Mouse (Mus musculus): ENCODE data around the gene Gramd4.
"Not testable (repeated sequence)": the region's sequence is repeated elsewhere in the genome, so short reads cannot be mapped to it uniquely, and the experiment has no call there.

Gramd4 gene

DNA sequence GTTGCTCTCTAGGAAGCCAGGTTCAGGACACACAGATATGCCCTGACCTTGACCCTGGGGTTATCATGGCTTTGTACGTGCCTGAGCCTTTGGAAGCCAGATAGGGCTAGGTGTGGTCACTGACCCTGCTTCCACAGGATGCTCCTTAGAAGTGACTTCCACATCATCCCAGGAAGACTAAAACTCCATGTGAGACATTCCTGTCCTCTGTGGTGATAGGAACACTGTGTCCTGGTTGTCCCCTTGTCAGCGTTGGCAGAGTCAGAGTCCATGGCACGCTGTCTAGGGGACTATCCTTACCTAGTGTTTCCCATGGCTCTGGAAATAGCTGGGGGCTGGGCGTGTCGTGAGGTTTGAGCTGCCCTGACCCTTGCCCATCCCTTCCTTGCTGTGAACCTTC, 58.9 kb downstream of the Gramd4 start:
- DNase-seq (ENCODE audit: low spot score), result no peak

DNA sequence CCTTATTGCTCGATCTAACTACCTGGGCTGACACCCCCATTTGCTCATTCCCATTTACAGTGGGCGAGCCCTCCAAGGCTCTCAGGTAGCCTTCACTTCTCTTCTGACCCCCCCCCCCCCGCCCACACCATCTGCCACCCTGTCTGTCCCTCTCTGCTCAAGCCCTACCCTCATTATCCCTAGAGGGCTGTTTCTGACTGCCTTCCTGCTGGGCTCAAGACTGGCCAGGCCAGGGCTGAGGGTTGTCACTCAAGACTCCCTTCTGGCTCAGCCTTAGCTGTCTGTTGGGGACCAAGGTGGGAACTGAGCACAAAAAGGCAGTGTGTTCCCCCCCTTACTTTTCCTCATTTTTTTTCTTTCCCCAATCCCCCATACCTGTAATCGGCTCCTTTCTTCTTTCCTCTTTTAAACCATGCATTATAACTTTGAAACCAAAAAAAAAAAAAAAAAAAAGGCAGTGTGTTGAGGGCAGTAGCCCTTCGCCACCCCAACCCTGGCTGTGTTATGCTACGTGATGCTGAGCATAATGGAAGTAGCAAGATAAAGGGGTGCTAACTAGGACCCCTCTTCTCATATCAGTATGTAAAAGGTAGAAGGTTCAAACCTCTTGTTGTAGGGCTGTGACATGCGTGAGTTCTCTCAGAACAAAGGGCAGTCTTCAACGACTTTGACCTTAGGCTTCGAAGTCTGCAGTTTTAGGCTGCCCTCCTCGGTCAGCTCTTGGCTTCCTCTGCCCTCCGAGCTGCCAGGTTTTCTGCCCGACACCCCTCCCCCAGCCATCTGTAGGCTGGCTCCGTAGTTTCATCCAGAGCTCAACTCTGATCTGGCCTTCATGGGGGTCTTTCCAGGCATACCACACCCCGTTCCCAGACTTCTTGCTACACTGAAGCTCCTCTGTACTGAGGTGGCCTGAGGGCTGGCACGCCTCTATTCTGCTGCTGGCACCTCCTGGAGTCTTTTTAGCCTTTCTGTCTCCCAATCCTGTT, 59.9 kb downstream of the Gramd4 start:
- no peak for DNase-seq (ENCODE audit: low spot score)

DNA sequence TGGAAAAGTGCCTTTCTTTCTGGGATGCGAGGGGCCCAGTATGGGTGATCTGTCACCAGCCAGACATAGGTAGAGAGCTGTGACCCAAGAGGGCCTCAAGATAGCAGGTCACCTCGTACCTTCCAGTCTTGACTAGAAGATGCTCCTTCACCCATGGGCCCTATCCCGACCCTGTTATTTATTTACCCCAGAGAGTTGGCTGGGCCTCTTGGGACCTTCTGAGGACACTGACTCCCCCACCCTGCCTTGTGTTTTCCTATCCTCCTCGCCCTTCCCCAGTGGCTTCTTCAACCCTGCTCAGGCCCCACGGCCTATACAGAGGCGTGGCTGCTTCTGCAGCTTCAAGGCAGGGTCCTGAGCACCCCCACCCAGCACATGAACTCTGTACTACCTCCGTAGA, 61.7 kb downstream of the Gramd4 start:
- DNase-seq (ENCODE audit: low spot score), result no peak

DNA sequence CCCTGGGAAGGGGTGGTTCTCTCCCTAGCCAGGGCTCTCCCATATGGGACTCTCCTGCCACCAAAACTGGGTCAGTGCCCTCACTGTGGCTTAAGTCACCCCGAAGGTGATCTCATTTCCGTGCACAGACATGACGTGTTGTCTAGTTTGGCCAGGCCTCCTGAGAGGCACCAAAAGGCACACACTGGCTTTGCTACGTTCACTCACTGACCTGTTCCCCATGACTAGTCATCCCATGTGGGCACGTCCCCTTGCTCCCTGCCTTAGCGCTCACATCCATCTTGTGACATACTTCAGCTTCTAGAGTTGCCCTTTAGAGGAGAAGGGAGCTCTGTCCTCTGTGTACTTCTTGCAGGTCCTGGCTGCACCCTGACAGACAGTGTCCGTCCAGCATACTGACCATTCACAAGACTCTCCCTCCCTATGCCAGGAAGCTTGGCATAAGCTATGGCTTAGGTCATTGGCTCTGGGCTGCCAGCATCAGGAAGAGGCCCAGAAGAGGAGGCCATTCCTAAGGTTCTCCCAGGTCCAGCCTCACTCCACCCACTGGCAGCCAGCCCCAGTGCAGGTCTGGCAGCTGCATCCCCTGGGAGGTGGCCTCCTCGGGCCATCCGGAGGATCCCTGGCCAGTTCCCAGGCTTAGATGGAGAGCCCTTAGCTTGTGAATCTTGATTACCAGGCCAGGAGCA, 64.9 kb downstream of the Gramd4 start:
- DNase-seq (ENCODE audit: low spot score), result no peak

DNA sequence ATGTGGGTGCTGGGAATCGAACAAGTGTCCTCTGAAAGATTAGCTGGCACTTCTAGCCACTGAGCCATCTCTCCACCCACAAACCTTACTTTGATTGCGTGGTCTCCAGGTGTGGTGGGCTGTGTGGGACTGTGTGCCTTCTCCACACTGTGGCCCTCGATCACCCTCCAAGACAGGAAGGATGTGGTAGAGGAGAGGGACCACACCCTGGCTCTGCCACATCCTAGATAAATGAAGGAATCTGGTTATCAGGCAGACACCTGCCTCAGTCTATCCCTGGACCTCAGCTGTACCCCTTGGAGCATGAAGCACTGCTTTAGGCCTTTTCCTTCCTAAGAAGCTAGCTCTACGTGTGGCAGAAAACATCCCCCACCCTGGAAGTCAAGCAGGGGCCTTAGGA, 65.9 kb downstream of the Gramd4 start:
- DNase-seq (ENCODE audit: low spot score), result no peak

DNA sequence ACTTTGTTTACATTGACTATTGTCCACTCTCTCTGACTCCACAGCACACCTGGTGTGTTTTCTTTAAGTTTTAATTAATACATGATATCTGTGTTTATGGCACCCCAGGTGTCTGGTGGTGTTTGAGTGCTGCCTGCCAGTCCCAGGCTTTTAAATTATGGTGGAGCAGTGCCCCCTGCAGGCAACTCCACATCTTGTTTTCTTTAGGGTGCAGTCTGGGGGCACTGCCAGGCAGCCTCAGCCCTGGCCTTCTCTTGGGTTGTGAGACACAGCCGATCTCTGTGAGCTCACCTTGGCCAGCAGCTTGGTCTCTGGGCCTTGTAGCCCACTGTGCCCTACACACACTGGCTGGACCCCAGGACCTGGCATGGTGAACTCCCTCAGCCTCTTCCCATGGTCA, 66.9 kb downstream of the Gramd4 start:
- DNase-seq (ENCODE audit: low spot score), result no peak

DNA sequence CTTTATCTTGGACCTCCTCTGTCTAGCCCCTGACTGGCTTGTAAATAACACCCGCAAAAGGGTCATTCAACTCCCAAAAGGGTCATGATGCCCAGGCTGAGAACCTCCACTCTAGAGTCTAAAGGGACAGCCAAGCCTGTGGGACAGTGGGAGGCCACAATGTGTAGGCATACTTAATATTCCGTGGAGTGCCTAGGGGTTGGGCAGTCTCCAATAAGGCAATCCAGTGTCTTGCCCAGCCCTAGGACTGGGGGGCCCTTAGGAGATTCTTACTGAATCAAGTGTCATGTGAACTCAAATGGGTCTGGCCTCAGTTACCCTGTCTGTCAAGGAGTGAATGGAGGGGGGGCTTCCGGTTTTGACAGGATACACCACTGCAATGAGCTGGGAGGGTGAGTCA, 71.5 kb downstream of the Gramd4 start:
- no peak for DNase-seq (ENCODE audit: low spot score)

DNA sequence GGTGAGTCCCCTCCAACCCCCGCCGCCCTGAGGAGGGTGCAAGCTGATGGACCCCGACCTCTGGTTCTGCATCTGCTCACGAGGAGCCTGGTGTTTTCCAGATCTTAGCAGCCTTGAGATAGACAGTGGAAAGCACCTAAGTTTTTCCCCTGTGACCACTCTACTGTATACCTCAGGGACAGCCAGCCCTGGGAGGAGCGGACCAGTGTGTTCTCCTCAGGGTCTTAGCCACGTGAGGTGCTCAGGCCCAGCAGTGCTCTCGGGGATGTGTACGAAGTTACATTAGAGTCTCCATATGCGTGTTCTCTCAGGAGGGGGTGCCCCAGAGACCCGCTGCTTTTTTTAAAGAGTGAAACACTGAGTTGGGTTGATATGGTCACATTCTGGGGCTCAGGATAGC, 73.2 kb downstream of the Gramd4 start:
- DNase-seq (ENCODE audit: low spot score), result no peak

DNA sequence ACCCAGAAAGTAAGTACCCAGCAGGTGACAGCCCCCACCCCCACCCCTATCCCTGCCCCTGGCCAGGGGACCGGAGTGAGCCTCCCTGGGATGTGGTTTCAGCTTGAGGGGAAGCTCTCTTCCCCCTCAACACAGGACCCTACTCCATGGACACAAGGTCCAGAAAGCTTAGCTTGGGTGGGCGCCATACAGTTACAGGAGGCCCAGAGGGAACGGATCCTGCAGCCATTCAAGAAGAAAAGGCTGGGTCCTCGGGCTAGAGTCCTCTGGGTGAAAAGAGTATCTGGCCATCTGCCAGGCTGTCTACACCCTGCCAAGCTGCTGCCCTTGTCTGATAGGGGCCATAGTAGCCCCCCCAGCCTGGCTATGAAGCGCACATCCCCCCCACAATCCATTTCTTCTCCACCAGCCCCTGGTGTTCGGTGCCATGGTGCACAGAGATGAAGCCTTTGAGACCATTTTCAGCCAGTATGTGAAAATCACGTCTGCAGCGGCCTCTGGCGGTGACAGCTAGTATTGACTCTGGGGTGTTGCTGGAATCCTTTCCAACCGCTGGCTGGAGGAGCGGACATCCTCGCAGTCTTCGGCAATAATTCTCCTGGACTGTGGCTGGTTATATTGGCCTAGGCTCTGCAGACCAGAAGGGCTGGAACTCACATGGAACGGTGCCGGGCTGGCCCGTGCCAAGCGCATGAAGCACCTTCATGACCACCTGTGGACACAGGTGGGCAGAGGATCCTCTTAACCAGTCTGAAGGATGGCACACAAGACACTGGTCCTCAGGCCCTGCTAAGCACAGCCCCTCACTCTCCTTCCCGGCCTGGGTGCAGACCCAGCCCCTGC, 77.7 kb downstream of the Gramd4 start:
- peak; percentile 60 for DNase-seq (ENCODE audit: low spot score)

DNA sequence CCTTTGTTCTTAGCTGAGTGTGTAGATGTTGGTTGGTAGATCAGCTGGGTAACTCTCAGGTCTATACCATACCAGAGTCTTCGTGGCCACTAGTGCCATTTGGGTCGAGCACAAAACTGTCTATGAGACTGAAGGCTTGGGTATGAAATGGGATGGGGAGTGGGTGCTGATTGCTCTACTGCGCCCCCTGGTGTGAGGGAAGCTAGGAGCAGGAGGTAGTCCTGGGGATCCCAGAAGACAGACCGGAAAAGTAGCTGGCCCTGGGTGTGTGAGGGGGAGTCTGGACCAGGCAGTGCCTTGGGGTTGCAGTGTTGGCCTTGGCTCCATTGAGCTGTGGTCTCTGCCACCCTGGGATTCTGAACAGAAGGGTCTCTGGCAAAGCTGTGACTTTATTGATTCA, 80.1 kb downstream of the Gramd4 start:
- DNase-seq (ENCODE audit: low spot score), result no peak

DNA sequence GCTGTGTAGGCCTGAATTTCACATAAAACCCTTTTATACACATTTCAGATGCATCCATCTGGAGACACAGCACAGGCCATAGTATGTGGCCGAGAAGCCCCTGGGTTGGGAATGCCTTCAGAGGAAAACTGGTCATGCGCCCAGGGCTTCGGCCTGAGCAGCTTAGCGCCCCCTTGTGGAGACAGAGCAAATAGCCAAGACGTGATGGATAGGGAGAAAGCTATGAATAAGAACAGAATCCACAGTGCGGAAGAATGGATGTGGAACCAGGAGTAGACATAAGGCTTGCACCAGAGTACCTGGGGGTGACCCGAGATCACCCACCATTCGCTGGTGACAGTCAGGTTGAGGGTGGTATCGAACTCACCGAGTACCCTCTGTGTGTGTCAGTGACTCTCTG, 82.8 kb downstream of the Gramd4 start:
- DNase-seq (ENCODE audit: low spot score), result peak; percentile 14

DNA sequence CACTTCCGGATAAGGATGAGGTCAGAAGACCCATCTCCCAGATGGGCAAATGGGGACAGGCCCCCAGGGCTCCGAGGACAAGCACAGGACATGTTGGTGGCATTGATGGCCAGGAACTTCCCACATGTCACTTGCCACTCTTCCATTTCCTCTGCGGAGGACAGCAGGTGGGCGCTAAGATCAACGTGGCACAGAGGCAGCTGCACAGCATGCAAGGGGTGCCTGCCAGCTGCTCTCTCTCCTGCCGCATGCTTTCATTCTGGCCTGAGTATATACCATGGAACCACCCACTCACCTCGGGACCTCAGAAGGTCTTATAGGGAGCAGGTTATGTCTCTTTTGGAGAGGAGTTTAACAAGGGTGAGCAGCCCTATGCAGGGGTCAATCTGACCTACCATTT, 87.1 kb downstream of the Gramd4 start:
- no peak for DNase-seq (ENCODE audit: low spot score)

DNA sequence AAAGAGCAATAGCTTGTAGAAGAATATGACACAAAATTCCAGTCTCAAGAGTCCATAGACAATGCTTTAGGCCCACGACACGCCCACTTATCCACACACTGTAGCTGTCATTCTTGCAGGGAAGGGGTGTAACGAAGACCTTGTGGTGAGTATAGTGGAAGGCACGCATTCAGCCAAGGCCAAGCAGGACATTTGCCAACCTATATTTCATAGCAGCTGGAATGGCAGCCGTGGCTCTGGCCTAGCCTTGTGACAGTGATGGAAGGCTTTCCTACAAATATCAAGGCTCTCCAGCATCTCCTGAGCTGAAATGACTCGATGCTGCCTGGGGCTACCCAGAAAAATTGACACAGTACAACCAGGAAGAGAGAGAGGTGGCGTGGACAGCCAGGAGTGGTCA, 87.6 kb downstream of the Gramd4 start:
- no peak for DNase-seq (ENCODE audit: low spot score)

DNA sequence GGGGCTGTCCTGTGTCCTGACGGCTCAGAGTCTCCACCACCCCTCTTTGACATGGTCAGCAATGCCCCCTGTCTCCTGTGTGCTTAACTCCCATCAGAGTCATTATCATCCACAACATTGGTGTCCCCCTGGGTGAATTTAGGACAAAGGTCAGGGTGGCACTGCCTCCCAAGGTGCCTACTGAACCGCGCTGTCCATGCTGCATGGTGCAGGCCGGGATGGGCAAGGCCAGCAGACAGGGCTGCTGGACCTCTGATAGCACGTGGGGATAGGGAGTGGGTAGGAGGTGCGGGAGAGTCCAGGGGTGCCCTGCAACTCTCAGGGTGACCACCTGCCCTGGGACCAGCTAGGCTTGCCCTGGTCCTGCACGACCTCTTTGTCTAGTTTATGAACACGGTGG, 89.4 kb downstream of the Gramd4 start:
- no peak for DNase-seq (ENCODE audit: low spot score)

DNA sequence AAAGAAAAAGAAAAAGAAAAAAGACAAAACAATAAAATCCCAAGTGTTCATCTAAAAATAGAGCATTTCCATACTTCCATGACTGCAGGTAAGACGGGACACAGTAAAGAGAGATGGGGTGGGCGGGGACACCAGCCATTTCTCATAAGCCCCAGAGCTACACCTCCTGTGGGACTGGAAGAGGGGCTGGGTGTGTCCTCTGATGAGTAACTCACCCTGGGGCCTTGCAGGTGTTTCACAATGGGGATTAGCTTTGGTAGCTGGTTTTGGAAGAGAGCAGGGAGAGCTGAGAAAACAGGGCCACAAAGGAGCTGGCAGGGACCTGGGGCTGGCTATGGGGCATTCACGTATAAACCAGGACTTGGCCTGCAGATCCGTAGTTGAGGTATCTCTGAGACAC, 93.1 kb downstream of the Gramd4 start:
- DNase-seq (ENCODE audit: low spot score), result no peak

DNA sequence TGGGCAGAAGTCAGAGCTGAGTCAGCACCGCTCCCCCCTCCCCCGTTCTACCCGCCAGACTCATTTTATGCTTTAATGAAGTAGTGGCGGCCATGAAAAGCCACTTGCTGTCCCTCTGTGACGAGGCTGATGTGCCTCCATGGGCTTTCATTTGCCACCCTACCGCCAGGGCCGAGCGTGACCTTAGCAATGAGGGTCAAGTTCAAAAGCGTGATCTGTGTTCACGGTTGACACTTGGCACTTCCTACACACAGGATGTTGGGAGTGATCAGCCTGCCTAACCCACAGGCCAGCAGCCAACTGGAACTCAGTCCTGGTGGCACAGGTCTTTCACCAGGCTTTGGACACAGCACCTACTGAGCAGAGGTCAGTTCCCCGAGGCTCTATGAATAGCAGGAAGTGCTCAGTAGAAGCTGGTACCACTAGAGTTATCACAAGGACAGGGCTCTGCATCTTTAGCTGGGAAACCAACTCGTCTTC, 96.0 kb downstream of the Gramd4 start:
- no peak for DNase-seq (ENCODE audit: low spot score)

DNA sequence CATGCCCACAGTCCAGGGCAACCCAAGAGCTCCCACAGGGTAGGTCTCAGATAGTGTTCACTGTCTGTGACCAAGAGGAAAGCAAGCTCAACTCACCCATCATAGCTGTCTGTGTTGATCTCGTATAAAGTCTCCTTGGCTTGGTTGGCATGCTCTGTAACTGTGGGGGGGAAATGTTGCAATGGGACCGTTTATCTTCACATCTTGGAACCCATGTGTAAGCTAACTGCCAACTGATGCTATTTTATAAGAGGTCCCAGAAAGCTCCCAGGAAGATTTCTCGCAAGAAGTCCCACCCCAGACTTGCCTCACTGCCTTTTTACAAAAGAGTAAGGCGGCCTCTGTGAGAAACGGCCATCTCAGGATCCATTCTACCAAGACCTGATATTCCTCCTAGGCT, 99.0 kb downstream of the Gramd4 start:
- no peak for DNase-seq (ENCODE audit: low spot score)

DNA sequence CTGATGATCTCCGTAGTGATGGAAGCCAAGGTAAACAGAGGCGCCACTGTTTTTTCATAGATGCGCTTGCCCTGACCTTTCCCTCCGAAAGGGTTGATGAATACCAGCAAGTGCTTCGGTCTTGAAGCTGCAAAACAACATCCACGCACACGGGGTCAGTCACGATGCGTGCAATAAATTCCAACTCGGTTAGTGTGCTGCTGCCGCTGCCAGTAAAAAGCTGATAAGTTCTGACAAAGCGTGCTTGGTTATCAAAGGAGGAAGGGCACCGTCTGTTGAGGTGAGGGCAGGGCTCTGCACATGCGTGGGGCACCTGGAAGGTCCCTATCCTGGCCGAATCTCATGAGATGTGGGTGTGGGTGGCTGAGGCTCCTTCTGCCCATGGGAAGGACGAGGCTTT, 101.6 kb downstream of the Gramd4 start:
- no peak for DNase-seq (ENCODE audit: low spot score)

DNA sequence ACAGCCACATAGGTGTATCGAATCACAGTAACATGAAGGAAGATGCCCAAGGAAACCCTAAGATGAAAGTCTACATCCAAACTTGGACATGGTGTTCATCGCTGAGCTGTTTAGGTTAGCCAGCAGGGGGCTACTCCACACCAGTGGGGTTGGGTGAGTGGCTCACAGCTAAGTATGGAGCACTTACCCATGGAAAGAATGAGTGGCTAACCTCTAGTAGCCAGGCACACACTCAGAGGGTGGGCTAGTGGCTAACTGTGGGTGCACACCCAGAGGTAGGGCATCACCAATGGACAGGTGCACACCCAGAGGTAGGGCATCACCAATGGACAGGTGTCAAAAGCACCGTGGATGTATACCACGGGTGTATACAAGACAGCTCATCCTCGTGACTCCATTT, 102.2 kb downstream of the Gramd4 start:
- DNase-seq (ENCODE audit: low spot score), result no peak

DNA sequence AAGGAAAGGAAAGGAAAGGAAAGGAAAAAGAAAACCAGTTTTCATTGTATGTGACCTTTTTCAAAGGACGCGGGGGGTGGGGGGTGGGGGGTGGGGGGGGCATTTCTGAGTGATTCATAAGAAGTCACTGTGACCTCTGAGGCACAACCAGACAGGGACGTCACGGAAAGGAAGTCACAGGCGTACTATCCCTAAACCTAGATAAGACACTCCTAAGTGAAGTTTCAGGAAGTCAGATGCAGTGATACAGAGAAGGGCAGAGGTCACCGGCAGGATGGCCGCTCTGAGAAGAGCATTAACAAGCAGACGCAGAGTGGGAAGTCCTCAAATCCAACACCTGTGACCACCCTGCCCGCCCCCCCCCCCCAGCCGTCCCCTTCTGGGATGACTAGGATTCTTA, 103.4 kb downstream of the Gramd4 start:
- peak; percentile 38 for DNase-seq (ENCODE audit: low spot score)

DNA sequence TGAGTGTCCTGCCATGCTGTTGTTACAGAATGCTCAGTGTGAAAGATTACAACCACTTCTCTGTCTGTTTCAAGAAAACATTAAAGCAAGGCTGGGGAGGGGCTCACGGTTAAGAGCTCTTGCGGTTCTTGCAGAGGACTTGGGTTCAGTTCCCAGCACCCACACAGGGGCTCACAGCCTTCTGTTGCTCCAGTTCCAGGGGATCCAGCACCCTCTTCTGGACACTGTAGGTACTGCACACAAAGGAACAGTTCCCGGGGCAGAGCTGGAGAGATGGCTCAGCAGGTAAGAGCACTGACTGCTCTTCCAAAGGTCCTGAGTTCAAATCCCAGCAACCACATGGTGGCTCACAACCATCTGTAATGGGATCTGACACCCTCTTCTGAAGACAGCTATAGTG, 104.3 kb downstream of the Gramd4 start:
- not testable (repeated sequence) for DNase-seq (ENCODE audit: low spot score)

DNA sequence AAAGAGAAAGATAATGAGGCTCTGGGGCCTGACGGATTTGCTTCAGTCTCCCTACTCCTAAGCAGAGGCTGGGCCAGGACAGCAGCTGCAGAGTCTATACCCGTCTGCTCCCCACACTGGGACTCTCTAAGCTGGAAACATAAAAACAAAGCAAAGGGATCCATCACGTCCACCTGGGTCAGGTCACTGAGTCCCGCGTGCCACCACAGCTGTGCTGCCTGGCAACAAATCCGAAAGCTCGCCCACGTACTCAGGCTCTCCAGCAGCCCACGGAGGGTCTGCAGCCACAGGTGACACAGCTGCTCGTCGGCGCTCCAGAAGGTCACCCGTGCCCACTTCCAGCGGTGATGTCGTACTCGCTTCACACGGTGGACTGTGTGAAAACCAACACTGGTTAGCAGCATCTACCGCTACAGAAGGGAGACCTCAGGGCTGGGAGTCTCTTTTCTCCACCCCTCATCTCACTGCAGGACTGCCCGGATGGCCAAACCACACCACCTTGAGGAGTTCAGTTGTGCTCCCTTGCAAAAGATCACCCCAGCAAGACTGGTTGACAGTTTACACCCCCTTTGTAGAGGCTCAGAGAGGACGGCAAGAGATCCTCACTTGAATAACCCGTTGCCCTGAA, 107.3 kb downstream of the Gramd4 start:
- no peak for DNase-seq (ENCODE audit: low spot score)
